Mouse (Mus musculus): ENCODE data around the gene Myo16. TPM values are rescaled to one million over a fixed set of nuclear protein-coding genes. Genes with fewer than 3 reads are reported as not detected.

The Myo16 gene
- polyA plus RNA-seq, 1 experiment from 2014 or later, result 0.17 TPM

Other genes with a start within 250 kb of the Myo16 start
- 8.0 and 8.7 TPM in 2 replicates for gene Lig4, start 176.2 kb upstream of the Myo16 start, polyA plus RNA-seq (2014; fragmentation: Nextera tagmentation; extraction: Ambion mirVana)
- 19.4 and 20.7 TPM in 2 replicates for gene Abhd13, start 176.2 kb upstream of the Myo16 start, polyA plus RNA-seq (2014; fragmentation: Nextera tagmentation; extraction: Ambion mirVana)
- 0.10 and 0.17 TPM in 2 replicates for gene Tnfsf13b, start 147.4 kb upstream of the Myo16 start, polyA plus RNA-seq (2014; fragmentation: Nextera tagmentation; extraction: Ambion mirVana)

All from limb, embryonic 11.5 days (tissue).